Mouse (Mus musculus) thymus, adult 18-20 months (tissue): ENCODE measurements around the gene Ephx1.
"Not testable (repeated sequence)": the region's sequence is repeated elsewhere in the genome, so short reads cannot be mapped to it uniquely, and the experiment has no call there.

Experiments used
- DNase-seq, 2 experiments: peaks; one replicate each; pipeline ENCODE4 v3.0.0; 2022; ENCODE audit warnings: mixed read lengths in 2 of 2

Ephx1 gene

GRCm38 (mm10) chr1:181012416-181012815, 8.3 kb downstream of the Ephx1 start:
- no peak for DNase-seq

DNA sequence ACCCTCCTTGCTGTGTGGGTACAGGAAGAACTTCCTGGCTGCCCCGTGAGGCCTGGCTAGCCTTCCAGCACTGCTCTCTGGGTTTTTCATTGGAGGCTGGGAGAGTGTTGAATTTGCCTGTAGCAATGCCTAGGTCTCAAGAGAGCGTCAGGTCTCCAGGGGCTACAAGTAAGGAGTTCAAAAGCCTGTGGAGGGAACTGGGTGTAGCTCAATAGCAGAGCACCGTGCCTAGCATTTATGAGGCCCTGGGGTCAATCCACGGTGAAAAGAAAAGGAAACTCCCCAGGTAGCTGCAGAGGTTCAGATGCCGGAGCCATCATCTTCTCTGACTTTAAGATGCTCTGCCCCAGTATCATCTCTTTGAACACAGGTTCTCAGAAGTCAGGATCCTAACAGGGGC, 9.1 kb downstream of the Ephx1 start:
- no peak for DNase-seq

DNA sequence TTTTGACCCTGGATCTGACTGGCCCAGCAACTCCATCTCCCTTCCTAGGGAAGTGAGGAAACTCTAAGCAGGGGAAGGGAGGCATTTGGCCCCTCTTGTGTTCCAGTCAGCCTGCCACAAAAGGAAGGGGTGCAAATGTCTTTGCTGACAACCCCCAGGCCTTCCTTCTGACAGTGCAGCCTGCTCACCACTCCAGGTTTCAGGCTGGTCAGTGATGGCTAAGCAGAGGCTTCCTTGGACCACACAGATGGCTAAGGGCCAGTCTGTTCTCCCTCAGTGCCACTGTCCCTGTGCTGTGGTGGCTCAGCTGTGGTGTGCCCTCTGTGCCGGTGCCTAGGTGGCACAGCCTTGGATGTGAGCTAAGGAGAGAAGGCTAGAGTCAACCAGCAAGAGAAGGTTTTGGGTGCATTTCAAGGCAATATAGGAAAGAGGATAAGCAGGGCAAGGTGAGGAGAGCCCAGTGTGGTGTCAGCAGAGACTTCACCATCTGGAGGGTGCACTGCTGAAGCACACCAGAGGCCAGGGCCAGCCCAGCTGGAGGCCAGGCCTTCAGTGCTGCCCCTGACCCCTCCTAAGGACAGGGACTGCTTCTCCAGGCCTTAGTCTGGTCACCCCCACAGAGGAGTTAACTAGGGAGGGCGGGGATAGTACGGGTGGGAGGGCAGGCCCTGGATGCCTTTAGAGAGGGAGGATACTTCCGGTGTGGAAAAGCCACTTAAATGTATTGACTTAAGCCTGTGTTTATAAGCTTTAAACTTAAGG, 10.4 kb downstream of the Ephx1 start:
- no peak for DNase-seq

DNA sequence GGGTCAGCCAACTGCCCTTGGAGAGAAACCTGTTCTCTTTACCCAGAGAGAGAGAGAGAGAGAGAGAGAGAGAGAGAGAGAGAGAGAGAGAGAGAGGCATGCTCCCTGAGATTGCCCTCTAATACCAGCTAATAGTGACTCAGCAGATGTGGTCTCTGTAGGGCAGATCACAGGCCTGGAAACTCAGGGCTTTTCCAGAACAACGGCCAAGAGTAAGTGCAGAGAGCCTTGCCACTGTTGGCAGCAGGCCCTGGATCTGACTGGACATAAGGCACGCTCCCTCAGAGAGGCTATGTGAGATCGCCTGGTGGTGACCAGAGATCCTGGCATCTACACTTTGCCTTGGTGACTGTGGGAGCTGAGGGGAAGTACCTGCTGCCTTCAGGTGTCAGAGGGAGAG, 10.9 kb downstream of the Ephx1 start:
- no peak for DNase-seq

GRCm38 (mm10) chr1:181009011-181009590, 11.6 kb downstream of the Ephx1 start:
- DNase-seq = no peak

GRCm38 (mm10) chr1:181008266-181008665, 12.4 kb downstream of the Ephx1 start:
- no peak for DNase-seq

- no peak for DNase-seq
Observed at GRCm38 (mm10) chr1:181007831-181008230, 12.9 kb downstream of the Ephx1 start.

DNA sequence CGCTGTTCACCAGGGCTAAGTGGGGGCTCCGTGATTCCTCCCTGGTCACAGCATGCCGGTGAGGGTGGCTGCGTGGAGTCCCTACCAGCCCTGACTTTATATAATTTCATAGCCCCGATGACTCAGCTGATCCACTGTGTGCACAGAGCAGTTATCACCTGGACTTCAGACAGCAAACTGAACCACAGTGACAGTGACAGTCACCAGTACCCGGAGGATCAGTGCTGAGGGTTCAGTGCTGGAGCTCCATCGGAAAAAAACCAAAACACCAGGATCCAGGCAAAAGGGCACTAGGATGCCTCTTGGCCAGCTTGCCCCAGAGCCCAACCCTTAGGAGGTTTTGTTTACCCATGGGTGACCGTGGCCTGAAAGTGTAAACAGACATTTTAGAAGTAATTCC, 15.4 kb downstream of the Ephx1 start:
- no peak for DNase-seq

GRCm38 (mm10) chr1:181003790-181004189, 16.9 kb downstream of the Ephx1 start:
- no peak for DNase-seq

GRCm38 (mm10) chr1:181001621-181002020, 19.1 kb downstream of the Ephx1 start:
- DNase-seq = no peak

- no peak for DNase-seq
Observed at GRCm38 (mm10) chr1:181001217-181001616, 19.5 kb downstream of the Ephx1 start.

- no peak for DNase-seq
Observed at GRCm38 (mm10) chr1:181000501-181001092, 20.1 kb downstream of the Ephx1 start.

DNA sequence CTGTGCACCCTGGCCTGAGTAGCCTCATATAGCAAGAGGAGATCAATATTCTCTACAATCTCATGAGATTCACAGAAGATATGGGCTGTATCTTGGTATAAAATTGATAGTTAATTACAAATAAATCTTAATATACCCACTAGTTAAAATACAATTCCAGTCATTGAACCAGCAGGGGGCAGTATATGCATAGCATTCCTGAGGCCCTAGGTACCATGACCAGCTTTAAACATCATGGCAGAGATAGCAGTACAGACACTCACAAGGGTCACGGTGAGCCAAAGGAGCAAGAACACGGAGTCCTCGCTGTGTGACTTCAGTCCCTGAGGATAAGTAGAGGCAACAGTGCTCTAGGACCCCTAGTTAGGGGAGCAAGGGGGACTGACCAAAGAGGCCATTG, 28.6 kb downstream of the Ephx1 start:
- DNase-seq = no peak

DNA sequence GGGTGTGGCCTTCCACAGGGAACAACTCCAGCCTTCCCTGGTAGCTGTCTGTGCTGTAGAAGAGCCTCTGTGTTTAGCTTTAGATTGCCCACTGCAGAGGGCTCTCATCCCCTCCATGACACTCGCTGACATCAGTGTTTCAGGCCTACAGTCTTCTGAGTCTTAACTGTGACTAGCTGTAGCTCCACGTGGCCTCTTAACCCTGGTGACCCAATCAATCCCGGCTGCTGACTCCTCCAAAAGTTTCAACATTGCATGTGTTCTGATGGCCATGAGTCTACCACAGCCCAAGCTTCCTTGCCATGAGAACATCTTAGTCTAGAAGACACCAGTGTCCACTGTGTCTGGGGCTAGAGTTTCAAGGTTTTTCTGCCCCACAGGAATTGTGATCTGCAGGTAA, 30.0 kb downstream of the Ephx1 start:
- DNase-seq = no peak

GRCm38 (mm10) chr1:180987759-180988158, 32.9 kb downstream of the Ephx1 start:
- peak; percentile 42 to 43 for DNase-seq

DNA sequence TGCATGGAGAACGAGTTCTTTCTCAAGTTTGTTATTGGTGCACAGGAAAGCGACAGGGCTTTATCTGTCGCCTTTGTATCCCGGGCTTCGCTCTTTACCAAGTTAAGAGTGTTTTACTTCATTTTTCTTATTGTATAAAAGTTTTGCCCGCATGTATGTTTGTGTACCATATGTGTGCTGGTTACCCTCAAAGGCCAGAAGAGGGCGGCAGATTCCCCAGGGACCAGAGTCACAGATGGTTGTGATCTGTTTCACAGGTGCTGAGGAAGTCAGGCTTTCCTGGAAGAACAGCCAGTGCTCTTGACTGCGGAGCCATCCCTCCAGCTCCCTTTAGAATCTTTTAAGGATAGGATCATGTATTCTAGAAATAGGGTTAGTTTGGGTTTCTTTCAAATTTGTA, 34.0 kb downstream of the Ephx1 start:
- DNase-seq = no peak

- not testable (repeated sequence) for DNase-seq
Observed at GRCm38 (mm10) chr1:180981298-180982046, 39.2 kb downstream of the Ephx1 start.

DNA sequence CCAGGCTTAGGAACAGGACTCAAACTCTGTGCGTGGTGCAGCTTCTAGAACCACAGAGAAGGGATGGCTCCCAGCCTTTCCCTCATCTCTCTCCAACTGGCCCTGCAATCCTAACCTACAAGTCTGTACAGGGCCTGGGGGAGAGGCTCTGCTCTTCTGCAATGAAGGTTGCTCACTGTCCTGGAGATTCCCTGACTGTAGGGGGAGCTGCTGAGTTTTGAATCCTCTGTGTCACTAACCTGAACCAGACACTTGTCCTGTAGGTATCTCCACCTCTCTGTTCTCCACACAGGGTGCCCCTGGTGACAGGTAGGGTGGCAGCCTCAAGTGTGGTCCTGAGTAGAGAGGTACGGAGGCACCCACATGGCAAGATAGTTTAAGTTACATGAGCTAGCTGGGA, 40.2 kb downstream of the Ephx1 start:
- DNase-seq = no peak

- DNase-seq = no peak
Observed at GRCm38 (mm10) chr1:180979484-180980251, 41.0 kb downstream of the Ephx1 start.

- peak; percentile 28 to 31 for DNase-seq
Observed at GRCm38 (mm10) chr1:180976110-180976679, 44.5 kb downstream of the Ephx1 start.

- peak in 1 of 2 experiments; percentile 30 for DNase-seq
Observed at GRCm38 (mm10) chr1:180974126-180974746, 46.5 kb downstream of the Ephx1 start.

DNA sequence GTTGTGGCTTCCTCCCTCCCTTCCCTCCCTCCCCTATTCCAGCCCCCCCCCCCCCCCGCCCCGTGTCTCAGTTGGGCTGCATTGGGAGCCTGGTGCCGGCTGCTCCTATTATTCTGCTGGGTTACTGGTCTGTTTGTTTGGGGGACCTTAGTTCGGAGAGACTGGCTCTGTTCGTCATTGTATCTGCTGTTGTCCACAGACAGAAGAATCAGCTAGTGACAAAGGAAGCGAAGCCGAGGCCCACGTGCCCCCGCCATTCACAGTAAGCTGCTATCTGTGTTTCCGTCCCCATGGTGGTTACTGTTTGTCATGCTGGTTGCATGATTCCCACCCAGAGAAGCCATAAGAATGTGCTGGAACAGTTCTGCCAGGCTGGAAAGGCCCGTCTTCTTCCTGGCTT, 47.8 kb downstream of the Ephx1 start:
- no peak for DNase-seq
